Mouse (Mus musculus): ENCODE measurements at regions not wholly inside any gene's neighbourhood (a gene's known extent, or its start where the extent isn't known, plus 50 kb on each side); places are given as distances from the start of the nearest gene placed in this dataset. TPM values are rescaled to one million over a fixed set of nuclear protein-coding genes. Genes with fewer than 3 reads are reported as not detected.

GRCm38 (mm10) chr15:14696481-14696880, 1523.0 kb upstream of the Cdh6 start:
- Histone ChIP-seq H3K4me3 (ENCODE audit: low read depth, low read length) (no peak overlapping the region), H3K9ac (replicated peaks; ENCODE audit: low read length, poor library complexity, severe bottlenecking) (no peak overlapping the region), H3K36me3 (ENCODE audit: insufficient read depth, low read length) (no peaks in the 10 kb centered on the region), H3K27ac (ENCODE audit: low read depth, low read length) (no peak overlapping the region), H3K4me2 (ENCODE audit: low read depth, low read length, poor library complexity, severe bottlenecking) (no peak overlapping the region), H3K9me3 (ENCODE audit: low read length) (0 out of 2 replicates have a peak, but pooled peaks cover 11% of the 10 kb centered on the region), H3K27me3 (ENCODE audit: insufficient read depth, low read length) (no peaks in the 10 kb centered on the region), H3K4me1 (ENCODE audit: insufficient read depth, low read length) (no peaks in the 10 kb centered on the region)
- ATAC-seq (ENCODE audit: low FRiP score) (no peak), DNase-seq (ENCODE audit: low spot score) (no peak)
- WGBS: 92% methylated on average over 10 of the region's 10 CpGs
- no peak for TF ChIP-seq CTCF (IDR thresholded peaks at IDR 0.05)

- Histone ChIP-seq H3K4me1 (ENCODE audit: insufficient read depth, low read length) (no peaks in the 10 kb centered on the region), H3K4me2 (ENCODE audit: low read depth, low read length, poor library complexity, severe bottlenecking) (no peak overlapping the region), H3K27me3 (ENCODE audit: insufficient read depth, low read length) (no peaks in the 10 kb centered on the region), H3K36me3 (ENCODE audit: insufficient read depth, low read length) (no peaks in the 10 kb centered on the region), H3K9ac (replicated peaks; ENCODE audit: low read length, poor library complexity, severe bottlenecking) (no peak overlapping the region), H3K27ac (ENCODE audit: low read depth, low read length) (no peak overlapping the region), H3K4me3 (ENCODE audit: low read depth, low read length) (no peak overlapping the region), H3K9me3 (ENCODE audit: low read length) (no peaks in the 10 kb centered on the region)
- ATAC-seq (ENCODE audit: low FRiP score) (no peak), DNase-seq (ENCODE audit: low spot score) (peak; percentile 59)
- TF ChIP-seq CTCF (IDR thresholded peaks at IDR 0.05): no peak
- 66% methylated on average over 2 of the region's 2 CpGs for WGBS
Observed at GRCm38 (mm10) chr15:14689141-14689540, 1515.7 kb upstream of the Cdh6 start.

GRCm38 (mm10) chr15:14642291-14642690, 1468.8 kb upstream of the Cdh6 start:
- no peaks in the 10 kb centered on the region for H3K36me3 ChIP-seq (ENCODE audit: insufficient read depth, low read length)
- H3K27ac ChIP-seq (ENCODE audit: low read depth, low read length): no peak overlapping the region
- ATAC-seq (ENCODE audit: low FRiP score) (no peak), DNase-seq (ENCODE audit: low spot score) (peak; percentile 13)
- WGBS: 72% methylated on average over 2 of the region's 2 CpGs
- H3K4me2 ChIP-seq (ENCODE audit: low read depth, low read length, poor library complexity, severe bottlenecking): no peak overlapping the region
- no peak overlapping the region for H3K9ac ChIP-seq (replicated peaks; ENCODE audit: low read length, poor library complexity, severe bottlenecking)
- no peaks in the 10 kb centered on the region for H3K27me3 ChIP-seq (ENCODE audit: insufficient read depth, low read length)
- no peak for TF ChIP-seq CTCF (IDR thresholded peaks at IDR 0.05)
- no peaks in the 10 kb centered on the region for H3K9me3 ChIP-seq (ENCODE audit: low read length)
- no peaks in the 10 kb centered on the region for H3K4me1 ChIP-seq (ENCODE audit: insufficient read depth, low read length)
- H3K4me3 ChIP-seq (ENCODE audit: low read depth, low read length): no peak overlapping the region

GRCm38 (mm10) chr15:14628523-14628922, 1455.0 kb upstream of the Cdh6 start:
- peak; percentile 80 for DNase-seq (ENCODE audit: low spot score)
- no peak overlapping the region for H3K4me2 ChIP-seq (ENCODE audit: low read depth, low read length, poor library complexity, severe bottlenecking)
- ATAC-seq (ENCODE audit: low FRiP score): no peak
- no peaks in the 10 kb centered on the region for H3K36me3 ChIP-seq (ENCODE audit: insufficient read depth, low read length)
- no peak overlapping the region for H3K9ac ChIP-seq (replicated peaks; ENCODE audit: low read length, poor library complexity, severe bottlenecking)
- 39% methylated on average over 1 of the region's 1 CpGs for WGBS
- peak; percentile 77 for TF ChIP-seq CTCF (IDR thresholded peaks at IDR 0.05)
- H3K9me3 ChIP-seq (ENCODE audit: low read length): no peaks in the 10 kb centered on the region
- H3K4me1 ChIP-seq (ENCODE audit: insufficient read depth, low read length): no peaks in the 10 kb centered on the region
- no peak overlapping the region for H3K27ac ChIP-seq (ENCODE audit: low read depth, low read length)
- no peaks in the 10 kb centered on the region for H3K27me3 ChIP-seq (ENCODE audit: insufficient read depth, low read length)
- no peak overlapping the region for H3K4me3 ChIP-seq (ENCODE audit: low read depth, low read length)

GRCm38 (mm10) chr15:14606691-14607090, 1433.2 kb upstream of the Cdh6 start:
- Histone ChIP-seq H3K36me3 (ENCODE audit: insufficient read depth, low read length) (no peaks in the 10 kb centered on the region), H3K9me3 (ENCODE audit: low read length) (no peaks in the 10 kb centered on the region), H3K4me1 (ENCODE audit: insufficient read depth, low read length) (no peaks in the 10 kb centered on the region), H3K4me3 (ENCODE audit: low read depth, low read length) (no peak overlapping the region), H3K27ac (ENCODE audit: low read depth, low read length) (no peak overlapping the region), H3K27me3 (ENCODE audit: insufficient read depth, low read length) (no peaks in the 10 kb centered on the region), H3K9ac (replicated peaks; ENCODE audit: low read length, poor library complexity, severe bottlenecking) (no peak overlapping the region), H3K4me2 (ENCODE audit: low read depth, low read length, poor library complexity, severe bottlenecking) (no peak overlapping the region)
- DNase-seq (ENCODE audit: low spot score): no peak
- ATAC-seq (ENCODE audit: low FRiP score): no peak
- no peak for TF ChIP-seq CTCF (IDR thresholded peaks at IDR 0.05)
- WGBS: 82% methylated on average over 1 of the region's 1 CpGs

Small RNA genes in the stretch of these regions (microRNA-seq; reads per million reads assigned to microRNA genes)
- not detected for gene Gm24080 (ENCODE audit: borderline number of aligned reads)

Data from midbrain, postnatal 0 days (tissue).